Mouse (Mus musculus) stomach, postnatal 0 days (tissue): ENCODE data around the gene Ccdc169.

Experiments
- CTCF ChIP-seq: IDR thresholded peaks from 2 replicates; pipeline ENCODE4 v1.5.1; 2016; ENCODE audit warnings: antibody characterized with exemption, low read depth, mild to moderate bottlenecking, moderate library complexity
- EP300 ChIP-seq: optimal IDR thresholded peaks from 2 replicates; pipeline ENCODE3; 2016; ENCODE audit warnings: antibody characterized with exemption

GRCm38 (mm10) chr3:55212254-55212653, 75.1 kb downstream of the Ccdc169 start:
- TF ChIP-seq CTCF (no peak), EP300 (no peak)
